Mouse (Mus musculus) splenic B cell, adult 2 months (primary cell): ENCODE measurements around the gene Anapc1.

Experiments used
- DNase-seq: peaks from one replicate; pipeline ENCODE4 v3.0.0-alpha.2; 2011; ENCODE audit warnings: low read depth, low spot score
- H3K27me3 ChIP-seq: 2 replicates; pipeline ENCODE4 v1.6.1; 2012; ENCODE audit warnings: mild to moderate bottlenecking, low read length, moderate library complexity, mixed read lengths; ENCODE audit not compliant: control insufficient read depth, poor library complexity, insufficient read depth, severe bottlenecking
- H3K36me3 ChIP-seq: 2 replicates; pipeline ENCODE4 v1.6.1; 2012; ENCODE audit warnings: mild to moderate bottlenecking, low read length, moderate library complexity, mixed read lengths; ENCODE audit not compliant: control insufficient read depth, poor library complexity, insufficient read depth, severe bottlenecking

Gene Anapc1

DNA sequence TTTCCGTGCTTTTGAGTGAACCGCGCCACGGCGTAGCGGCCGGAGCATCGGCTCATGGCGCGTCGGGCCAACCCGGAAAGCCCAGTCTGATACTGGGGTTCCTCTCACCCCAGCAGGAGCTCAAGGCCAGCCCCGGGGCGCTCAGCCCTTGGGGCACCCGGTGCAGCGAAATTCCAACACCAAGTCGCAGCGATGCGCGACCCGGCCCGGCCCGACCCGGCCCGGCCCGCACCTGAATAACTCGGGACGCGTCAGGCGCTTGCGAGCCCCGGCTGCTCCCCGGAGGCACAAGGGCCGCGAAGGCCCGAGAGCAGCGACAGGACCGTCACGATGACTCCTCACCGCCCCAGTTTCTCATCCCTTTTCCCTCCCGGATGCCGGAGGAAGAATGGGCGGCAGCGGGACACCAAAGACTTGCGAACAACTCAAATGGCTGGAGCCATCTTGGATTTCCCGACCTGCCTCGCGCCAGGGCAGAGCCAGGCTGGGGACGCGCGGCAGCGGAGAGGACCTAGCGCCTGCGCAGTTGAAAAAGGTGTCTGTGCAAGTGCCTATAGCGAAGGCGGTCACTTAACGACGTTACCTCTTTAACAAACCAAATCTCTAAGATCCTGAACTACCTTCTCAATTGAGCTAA lies at the start of gene Anapc1:
Gene Anapc1, minus strand, starts transcription at position 471 of the 637 bp plus-strand sequence.
- Histone ChIP-seq H3K27me3 (no peaks in the 10 kb centered on the region), H3K36me3 (peaks cover 2% of the 10 kb centered on the region; the same call in 1 of the 2 replicates)
- DNase-seq: peak; percentile 92

DNA sequence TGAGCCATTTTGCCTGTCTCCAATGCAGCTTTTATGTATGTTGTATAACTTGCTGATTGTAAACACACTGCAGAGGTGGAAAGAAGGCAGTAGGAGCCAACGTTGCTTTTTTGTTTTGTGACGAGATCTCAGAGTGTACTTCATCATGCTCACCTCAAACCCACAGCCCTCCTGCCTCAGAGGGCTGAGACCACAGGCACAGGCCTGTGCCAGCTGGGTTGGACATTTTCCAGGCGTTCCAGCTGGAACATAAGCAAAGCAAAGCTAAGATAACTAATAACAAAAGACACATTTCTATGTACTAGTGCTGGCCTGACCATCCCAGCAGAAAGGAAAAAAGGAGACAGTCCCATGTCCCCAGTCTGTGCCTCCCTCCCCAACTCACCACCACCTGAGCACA lies 47.9 kb upstream of the Anapc1 start:
- no peaks in the 10 kb centered on the region for H3K36me3 ChIP-seq
- no peak for DNase-seq
- no peaks in the 10 kb centered on the region for H3K27me3 ChIP-seq

GRCm38 (mm10) chr2:128731951-128732350 lies 44.8 kb upstream of the Anapc1 start:
- DNase-seq: no peak
- no peaks in the 10 kb centered on the region for H3K36me3 ChIP-seq
- no peaks in the 10 kb centered on the region for H3K27me3 ChIP-seq

- no peak for DNase-seq
Observed at GRCm38 (mm10) chr2:128731514-128731913, 44.3 kb upstream of the Anapc1 start.

GRCm38 (mm10) chr2:128729141-128729540 lies 42.0 kb upstream of the Anapc1 start:
- H3K27me3 ChIP-seq: no peaks in the 10 kb centered on the region
- DNase-seq: no peak
- no peaks in the 10 kb centered on the region for H3K36me3 ChIP-seq

More at GRCm38 (mm10) chr2:128731514-128731913, 44.3 kb upstream of the Anapc1 start:
- no peaks in the 10 kb centered on the region for H3K36me3 ChIP-seq
- no peaks in the 10 kb centered on the region for H3K27me3 ChIP-seq

- no peaks in the 10 kb centered on the region for H3K27me3 ChIP-seq
- no peaks in the 10 kb centered on the region for H3K36me3 ChIP-seq
- no peak for DNase-seq
Observed at GRCm38 (mm10) chr2:128728066-128728465, 40.9 kb upstream of the Anapc1 start.

- Histone ChIP-seq H3K36me3 (no peaks in the 10 kb centered on the region), H3K27me3 (no peaks in the 10 kb centered on the region)
- no peak for DNase-seq
Observed at GRCm38 (mm10) chr2:128727552-128727951, 40.4 kb upstream of the Anapc1 start.

- Histone ChIP-seq H3K36me3 (no peaks in the 10 kb centered on the region), H3K27me3 (no peaks in the 10 kb centered on the region)
- DNase-seq: no peak
Observed at GRCm38 (mm10) chr2:128726626-128727025, 39.4 kb upstream of the Anapc1 start.

- DNase-seq: no peak
- Histone ChIP-seq H3K27me3 (no peaks in the 10 kb centered on the region), H3K36me3 (no peaks in the 10 kb centered on the region)
Observed at GRCm38 (mm10) chr2:128726067-128726466, 38.9 kb upstream of the Anapc1 start.

- Histone ChIP-seq H3K36me3 (no peaks in the 10 kb centered on the region), H3K27me3 (no peaks in the 10 kb centered on the region)
- DNase-seq: no peak
Observed at GRCm38 (mm10) chr2:128722106-128722710, 35.0 kb upstream of the Anapc1 start.

- DNase-seq: no peak
- H3K27me3 ChIP-seq: no peaks in the 10 kb centered on the region
- H3K36me3 ChIP-seq: no peaks in the 10 kb centered on the region
Observed at GRCm38 (mm10) chr2:128719380-128719779, 32.2 kb upstream of the Anapc1 start.

DNA sequence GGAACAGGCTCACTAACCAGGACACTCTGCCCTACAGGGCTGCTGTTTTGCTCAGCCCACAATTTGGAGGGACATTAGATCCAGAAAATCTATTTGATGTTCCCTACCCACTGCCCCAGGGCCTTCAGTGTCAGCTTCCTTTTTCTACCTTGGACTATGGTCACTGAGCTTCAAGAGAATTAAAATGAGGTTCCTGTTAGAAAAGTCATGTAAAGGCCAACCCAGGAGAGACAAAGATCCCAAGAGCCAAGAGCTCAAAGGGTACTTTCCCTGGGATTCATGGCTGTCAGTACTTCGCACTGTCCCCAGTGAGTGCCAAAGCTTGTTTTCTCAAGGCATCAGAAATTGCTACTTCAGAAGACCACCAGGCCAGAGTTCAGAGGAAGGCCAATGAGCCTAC lies 28.8 kb upstream of the Anapc1 start:
- no peaks in the 10 kb centered on the region for H3K36me3 ChIP-seq
- no peaks in the 10 kb centered on the region for H3K27me3 ChIP-seq
- no peak for DNase-seq

- DNase-seq: no peak
- no peaks in the 10 kb centered on the region for H3K36me3 ChIP-seq
- H3K27me3 ChIP-seq: no peaks in the 10 kb centered on the region
Observed at GRCm38 (mm10) chr2:128714724-128715241, 27.6 kb upstream of the Anapc1 start.

DNA sequence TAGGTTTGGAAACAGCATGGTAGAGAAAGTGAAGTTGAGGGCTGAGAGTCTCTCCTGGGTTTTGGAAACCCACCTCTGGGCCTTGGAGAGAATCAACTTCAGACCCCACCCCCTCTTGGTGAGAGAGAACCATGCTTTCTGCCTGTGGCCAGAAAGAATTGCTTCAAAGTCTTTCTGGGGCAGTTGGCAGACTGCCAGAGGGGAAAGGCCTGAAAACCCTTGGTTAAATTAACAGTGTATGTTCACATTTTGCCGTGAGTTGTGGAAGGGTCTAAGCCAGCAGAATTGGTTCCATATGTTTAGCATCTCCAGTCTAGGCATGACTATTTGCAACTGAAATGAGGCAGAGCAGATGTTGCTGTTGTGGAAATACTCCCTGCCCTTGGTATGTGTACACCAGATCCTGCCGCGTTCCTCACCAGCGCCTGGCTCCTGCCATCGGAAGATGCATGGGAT lies 26.4 kb upstream of the Anapc1 start:
- H3K27me3 ChIP-seq: no peaks in the 10 kb centered on the region
- no peaks in the 10 kb centered on the region for H3K36me3 ChIP-seq
- no peak for DNase-seq

DNA sequence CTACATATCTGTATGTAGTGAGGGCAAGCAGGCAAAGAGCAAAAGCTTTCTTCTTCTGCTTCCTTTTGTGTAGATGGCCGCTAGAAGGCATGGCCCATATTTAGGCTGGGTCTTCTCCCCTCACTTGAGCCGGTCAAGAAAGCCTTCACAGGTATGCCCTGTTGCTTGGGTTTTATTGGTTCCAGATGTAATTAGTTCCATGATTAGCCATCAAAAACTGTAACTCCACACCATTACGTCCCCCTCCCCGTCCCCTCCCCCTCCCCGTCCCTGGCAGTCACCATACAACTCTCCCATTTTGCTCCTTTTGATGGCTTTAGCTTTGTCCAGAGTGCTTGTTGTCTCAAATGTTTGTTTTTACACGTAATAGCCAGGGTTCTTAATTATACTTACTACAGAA lies 25.7 kb upstream of the Anapc1 start:
- H3K36me3 ChIP-seq: no peaks in the 10 kb centered on the region
- DNase-seq: no peak
- no peaks in the 10 kb centered on the region for H3K27me3 ChIP-seq
